Mouse (Mus musculus) MEL-GATA-1-ER (cell line): ENCODE data around the gene Cep135.

Experiments
- DNase-seq: peaks from one replicate; pipeline ENCODE4 v3.0.0-alpha.2; 2012; ENCODE audit warnings: low read depth; ENCODE audit errors: extremely low read depth

Cep135 gene

GRCm38 (mm10) chr5:76644234-76644633 lies 55.7 kb downstream of the Cep135 start:
- DNase-seq: no peak

DNA sequence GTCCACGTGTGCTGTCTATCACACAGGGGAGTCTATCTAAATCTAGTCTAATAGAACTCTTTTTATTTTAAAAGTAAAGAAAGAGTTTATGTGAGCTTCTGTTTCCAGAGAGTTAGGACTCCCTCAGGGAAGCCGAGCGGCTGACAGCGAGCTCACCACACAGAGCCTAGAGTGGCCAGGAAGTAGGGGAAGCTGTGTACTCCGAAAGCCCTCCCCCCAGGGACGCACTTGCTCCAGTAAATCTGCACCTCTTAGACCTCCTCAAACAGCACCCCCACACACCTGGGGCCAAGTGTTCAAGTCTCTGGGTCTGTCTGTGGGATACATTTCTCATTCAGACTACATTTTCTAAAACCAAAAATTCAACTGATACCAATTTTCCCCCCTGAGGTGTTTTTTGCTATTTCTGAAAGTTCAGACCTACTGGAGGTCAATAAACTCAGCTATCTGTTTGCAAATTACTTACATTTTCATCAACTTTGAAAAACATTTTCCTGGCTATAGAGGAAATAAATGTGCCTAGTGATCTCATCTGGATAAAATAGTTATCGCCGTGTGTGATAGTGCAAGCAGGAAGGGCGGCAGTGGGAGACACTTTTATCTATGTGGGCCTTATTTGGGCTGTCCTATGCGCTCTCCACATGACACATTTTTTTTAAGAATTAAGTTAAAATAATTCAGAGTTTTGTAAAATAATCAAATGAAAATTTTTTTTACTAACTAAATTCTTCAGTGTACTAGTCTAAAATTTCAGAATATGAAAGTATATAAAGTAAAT lies 56.8 kb downstream of the Cep135 start:
- DNase-seq: no peak

- DNase-seq: no peak
Measured at GRCm38 (mm10) chr5:76649897-76650296, 61.4 kb downstream of the Cep135 start.

DNA sequence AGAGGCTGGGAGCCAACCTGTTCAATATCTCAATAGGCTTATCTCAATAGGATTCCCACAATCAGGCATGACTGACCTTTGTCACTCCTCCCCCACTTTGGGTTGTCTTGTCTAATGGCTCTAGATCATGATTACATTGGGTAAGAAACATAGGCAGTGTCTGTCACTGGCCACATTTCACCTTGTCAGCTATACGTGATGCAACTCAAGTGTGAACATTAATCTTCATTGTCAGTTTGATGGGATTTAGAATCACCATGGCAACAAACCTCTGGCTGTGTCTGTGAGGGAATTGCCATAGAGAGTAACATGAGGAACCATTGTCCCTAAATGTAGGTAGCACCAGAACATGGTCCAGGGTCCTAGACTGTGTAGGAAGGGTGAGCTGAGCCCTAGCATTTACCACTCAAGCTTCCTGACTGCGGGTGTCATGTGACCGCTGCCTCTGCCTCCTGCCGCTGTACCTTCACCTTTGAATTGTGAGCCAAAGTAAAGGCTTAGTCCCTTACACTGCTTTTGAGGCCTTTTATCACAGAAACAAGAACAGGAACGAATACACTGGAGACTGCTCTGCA lies 62.7 kb downstream of the Cep135 start:
- DNase-seq: no peak

DNA sequence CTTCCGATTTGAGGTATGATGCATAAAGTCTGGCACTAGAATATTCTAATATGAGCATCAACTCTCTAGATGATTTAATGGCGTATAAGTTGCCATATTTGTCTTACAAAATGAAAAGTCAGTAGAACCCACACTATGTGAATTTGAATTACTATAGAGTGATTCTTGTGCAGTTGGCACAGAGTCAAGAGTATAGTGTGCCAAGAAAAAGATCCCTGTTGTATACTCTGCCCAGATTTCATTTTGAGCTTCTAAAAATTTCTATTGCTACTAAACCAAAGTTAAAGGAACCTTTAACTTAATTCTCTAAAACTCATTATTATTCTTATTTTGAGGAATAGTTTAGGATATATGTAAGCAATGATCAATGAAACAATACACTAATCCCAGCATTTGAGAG lies 67.7 kb downstream of the Cep135 start, which contains the start of gene C530008M17Rik:
Gene C530008M17Rik (plus strand): TSS at position 301 of the 400 bp plus-strand sequence.
- DNase-seq: no peak

- no peak for DNase-seq
Measured at GRCm38 (mm10) chr5:76657245-76658083, 69.0 kb downstream of the Cep135 start.

- DNase-seq: peak; percentile 70
Measured at GRCm38 (mm10) chr5:76658084-76658934, 69.8 kb downstream of the Cep135 start.

GRCm38 (mm10) chr5:76659958-76660635 lies 71.6 kb downstream of the Cep135 start:
- DNase-seq: no peak

DNA sequence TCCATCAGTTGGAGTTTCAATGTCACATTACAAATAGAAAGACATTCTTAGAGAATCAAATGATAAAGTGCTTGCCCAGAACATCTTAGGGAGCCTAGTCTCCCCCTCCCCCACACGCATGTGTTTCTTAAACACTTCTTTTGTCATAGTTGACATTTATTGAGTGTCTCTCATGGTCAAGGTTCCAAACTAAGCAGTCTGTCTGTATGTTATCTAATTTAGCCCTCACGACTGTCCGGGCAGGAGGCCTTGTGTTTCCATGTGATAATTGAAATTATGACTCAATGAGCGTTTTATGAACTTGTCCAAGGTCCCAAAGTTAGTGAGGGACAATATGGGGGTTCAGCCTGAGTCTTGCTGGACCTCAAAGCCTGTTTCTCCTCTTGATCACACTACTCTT lies 72.8 kb downstream of the Cep135 start:
- DNase-seq: no peak

GRCm38 (mm10) chr5:76664936-76665335 lies 76.4 kb downstream of the Cep135 start:
- DNase-seq: no peak

GRCm38 (mm10) chr5:76665421-76665820 lies 76.9 kb downstream of the Cep135 start:
- DNase-seq: no peak

GRCm38 (mm10) chr5:76666026-76666756 lies 77.7 kb downstream of the Cep135 start:
- DNase-seq: no peak

DNA sequence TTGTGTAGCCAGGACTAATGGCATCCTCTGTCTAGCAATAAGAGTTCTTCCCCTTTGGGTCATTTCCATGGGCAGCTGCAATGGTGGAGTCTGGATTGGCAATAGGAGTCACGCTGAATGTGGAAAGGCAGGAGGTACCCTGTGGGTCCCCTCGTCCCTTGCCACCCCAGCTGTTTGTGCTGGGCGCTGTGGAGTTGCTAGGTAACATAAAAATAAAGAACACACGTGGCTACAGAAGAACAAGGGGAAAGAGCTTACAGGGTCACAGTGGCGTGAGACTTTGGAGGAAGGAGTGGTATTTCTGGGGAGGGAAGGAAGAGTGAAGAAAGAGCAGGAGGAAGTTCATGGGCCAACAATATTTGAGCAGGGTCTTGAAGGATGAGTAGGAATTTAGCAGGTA lies 79.6 kb downstream of the Cep135 start:
- no peak for DNase-seq

DNA sequence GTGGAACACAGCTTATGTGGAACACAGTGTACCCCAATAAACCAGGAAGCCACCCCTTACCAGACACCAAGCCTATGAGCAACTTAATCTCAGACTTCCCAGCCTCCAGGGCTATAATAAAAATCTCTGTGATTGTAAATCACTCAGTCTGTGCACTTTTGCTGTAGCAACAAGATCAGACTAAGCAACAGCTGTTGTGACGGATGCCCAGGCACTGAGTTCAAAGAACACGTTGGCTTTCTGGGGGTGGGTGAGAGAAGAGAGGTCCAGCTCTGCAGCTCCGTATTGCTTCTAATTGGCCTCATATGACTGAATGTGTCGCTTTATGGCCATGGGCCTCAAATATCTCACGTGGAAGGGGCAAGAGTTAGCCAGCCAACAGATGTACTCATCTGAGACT lies 80.0 kb downstream of the Cep135 start:
- no peak for DNase-seq

DNA sequence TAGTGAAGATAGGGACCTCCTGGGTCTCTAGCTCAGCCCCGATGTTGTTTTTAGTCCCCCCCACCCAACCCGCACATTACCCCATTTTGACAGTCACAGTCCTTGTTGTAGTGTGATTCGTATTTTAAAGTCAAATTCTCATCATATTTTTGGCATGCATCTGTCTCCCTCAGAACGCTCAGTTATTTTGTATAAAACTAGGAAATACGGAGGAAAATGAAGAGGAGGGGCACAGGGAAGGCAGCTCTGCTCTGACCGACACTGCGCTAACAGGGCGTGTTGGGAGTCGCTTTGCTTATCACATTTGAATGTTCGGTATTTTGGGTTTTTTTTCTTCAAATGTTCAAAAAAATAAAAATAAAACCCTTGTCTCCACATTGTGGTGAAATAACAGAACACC lies 81.7 kb downstream of the Cep135 start:
- no peak for DNase-seq

DNA sequence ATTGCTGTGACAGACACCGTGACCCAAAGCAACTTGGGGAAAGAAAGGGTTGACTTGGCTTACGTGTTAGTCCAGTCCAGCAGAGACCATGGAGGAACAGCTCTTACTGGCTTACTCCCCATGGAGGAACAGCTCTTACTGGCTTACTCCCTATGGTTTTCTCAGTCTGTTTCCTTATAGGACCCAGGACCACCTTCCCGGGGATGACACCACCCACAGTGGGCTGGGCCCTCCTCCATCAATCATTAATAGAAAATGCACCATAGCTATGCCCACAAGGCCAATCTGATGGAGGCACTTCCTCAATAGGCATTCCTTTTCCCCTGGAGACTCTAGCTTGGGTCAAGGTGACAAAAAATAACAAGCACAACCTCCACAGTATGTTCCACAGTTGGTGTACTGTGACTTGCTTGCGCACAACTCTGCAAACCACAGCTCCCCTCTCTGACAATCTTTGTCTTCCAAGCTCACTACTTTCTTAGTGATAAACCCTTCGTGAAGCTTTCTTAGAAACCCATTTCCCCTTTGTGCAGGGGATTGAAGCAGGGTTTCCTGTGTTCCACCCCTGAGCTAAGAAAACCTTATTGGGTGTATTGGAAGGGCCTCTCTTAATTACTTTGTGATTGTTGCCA lies 85.6 kb downstream of the Cep135 start:
- peak; percentile 63 for DNase-seq

DNA sequence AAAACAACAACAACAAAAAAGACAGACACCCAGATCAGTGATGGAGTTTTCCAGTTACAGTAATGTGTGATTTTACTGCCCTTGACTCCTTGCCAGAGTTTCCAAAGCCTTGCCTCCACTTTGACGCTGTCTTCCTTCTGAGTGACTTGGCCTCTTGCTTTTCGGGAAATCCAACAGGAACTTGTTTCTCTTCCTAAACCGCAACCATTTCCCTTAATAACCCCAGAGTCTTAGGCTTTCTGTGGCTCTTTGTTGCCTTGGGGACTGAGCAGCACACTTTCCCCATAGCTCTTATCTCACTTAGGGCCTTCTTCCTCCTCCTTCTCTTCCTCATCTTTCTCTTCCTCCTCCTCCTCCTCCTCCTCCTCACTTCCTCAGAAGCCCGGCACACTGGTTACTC lies 86.9 kb downstream of the Cep135 start:
- DNase-seq: no peak

DNA sequence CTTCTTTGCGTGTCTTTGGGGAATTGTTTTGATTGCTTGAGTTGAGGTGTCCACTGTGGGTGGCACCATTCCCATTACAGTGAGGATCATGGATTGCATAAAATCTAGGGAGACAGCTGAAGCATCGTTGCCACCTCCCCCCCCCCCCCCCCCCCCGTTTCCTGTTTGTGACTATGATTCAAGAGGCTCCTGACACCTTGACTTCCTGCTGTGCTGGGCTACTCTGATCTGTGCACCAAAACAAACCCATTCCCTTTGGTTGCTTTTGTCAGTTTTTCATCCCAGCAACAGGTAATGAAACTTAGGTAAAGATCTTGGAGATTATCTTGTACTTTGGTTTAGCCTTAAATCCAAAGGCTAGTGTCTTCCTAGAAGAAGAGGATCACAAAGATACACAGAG lies 92.5 kb downstream of the Cep135 start:
- DNase-seq: no peak

- DNase-seq: no peak
Measured at GRCm38 (mm10) chr5:76681895-76682656, 93.6 kb downstream of the Cep135 start.
